Mouse (Mus musculus) effector memory CD4-positive, alpha-beta T cell, adult 7 months (primary cell): Measurements from ENCODE around the gene Cdkn2b. TPM values are rescaled to one million over a fixed set of nuclear protein-coding genes. Genes with fewer than 3 reads are reported as not detected.

Source experiments
- polyA plus RNA-seq: library from polyadenylated mRNA; unstranded; fragments of 100-300 nt; shearing (Covaris generic); gene quantifications from one replicate; pipeline ENCODE4 v1.2.1, GENCODE M21; 2017

Cdkn2b gene
- 10.5 TPM for polyA plus RNA-seq

DNA sequence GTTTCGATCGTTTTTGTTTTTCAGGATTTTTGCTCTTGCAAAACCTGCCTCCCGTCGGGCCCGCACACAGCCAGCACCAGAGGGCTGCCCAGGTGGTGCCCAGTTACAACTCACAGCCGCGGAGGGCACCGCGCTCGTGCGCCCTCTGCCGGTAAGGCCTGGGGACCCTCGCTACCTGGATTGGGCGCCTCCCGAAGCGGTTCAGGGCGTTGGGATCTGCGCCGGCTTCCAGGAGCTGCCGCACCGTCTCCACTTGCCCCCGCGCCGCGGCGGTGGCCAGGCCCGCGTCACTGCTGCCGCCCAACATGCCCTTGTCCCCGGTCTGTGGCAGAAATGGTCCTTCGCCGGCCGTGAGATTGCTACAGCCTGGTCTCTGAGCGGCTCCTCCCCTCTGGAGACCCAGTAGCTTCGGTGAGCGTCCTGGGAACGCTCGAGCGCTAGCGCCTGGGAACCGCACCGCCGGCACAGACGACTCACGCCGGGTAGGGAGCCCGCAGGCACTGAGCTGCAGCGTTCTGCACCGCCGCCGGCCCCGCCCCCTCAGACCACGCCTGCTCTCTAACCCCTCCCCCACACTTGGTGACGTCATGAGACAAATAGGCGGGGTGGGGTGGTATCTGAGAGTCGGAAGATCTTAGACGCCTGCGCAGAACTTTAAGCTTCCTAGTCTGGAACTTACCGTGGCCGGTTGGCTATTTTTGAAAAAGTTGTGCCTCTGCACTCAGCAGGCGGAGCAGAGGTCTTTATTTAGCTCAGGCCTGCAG, at the start of gene Cdkn2b:
Gene Cdkn2b, minus strand, starts transcription at position 549 of the 764 bp plus-strand sequence.

DNA sequence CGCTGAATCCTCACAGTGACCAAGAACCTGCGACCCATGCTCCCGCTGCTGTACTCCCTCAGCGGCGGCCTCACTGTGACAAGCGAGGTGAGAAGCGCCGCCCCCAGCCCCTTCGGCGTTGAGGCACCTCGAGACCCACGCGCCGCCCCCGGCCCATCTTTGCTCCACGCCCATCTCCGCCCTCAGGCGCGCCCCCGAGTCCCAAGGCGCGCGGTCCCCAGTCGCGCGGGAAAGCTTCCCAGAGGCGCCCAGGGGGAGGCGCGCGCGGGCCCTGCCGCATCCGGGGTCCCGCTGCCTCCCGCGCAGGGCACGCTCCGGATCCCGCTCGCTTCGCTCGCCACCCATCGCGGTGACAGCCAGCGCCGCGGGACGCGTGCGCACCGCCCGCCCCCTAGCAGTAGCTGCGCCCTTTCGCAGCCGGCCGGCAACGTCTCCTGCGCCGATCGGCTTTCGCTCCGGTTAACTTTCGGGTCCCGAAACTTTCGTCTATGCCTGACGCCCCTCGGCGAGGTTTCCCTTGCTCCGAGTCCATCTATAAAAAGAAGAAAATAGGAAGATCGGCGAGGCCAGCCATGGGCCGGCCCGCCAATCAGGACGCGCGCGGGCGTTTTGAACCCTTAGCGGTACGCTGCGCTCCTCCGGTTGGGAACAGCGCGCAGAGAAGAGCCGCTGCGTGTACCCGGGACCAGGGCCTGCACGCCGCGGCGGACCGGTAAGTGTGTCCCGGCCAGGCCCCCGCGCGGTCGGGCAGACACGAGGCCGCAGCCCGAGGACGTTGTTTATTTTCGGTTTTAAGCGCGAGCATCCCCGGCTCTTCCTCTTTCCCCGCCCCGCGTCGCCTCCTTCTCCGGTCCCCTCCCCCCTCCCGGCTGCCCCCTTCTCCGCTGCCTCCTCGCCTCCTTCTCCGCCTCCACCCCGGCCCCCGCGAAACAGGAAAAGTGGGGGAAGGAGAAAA, 16.1 kb downstream of the Cdkn2b start, which contains the start of gene Cdkn2a:
Gene Cdkn2a, minus strand, starts transcription at position 168 of the 955 bp plus-strand sequence.

Other genes with a start within 250 kb of the Cdkn2b start
- 74.8 TPM for gene Mtap, start 173.9 kb downstream of the Cdkn2b start, polyA plus RNA-seq
- gene Cdkn2a, start 16.4 kb downstream of the Cdkn2b start, polyA plus RNA-seq = 1.3 TPM